Mouse (Mus musculus) left cerebral cortex, postnatal 10 days (tissue): ENCODE measurements at regions not wholly inside any gene's neighbourhood (a gene's known extent, or its start where the extent isn't known, plus 50 kb on each side); places are given as distances from the start of the nearest gene placed in this dataset.
A peak's percentile ranks its signal among the peaks of the same experiment; 100 is the strongest.

Source experiments
- DNase-seq, 2 experiments: peaks; one replicate each; pipeline ENCODE4 v3.0.0; 2021 to 2022; ENCODE audit warnings: low spot score in 2 of 2, mixed read lengths in 1 of 2; ENCODE audit errors: extremely low spot score in 1 of 2
- intact Hi-C: fragments of 180-260 bp; cut with DNase I; formaldehyde crosslinking; loops from one replicate; pipeline ENCODE4 v1.15.1; 2025

DNA sequence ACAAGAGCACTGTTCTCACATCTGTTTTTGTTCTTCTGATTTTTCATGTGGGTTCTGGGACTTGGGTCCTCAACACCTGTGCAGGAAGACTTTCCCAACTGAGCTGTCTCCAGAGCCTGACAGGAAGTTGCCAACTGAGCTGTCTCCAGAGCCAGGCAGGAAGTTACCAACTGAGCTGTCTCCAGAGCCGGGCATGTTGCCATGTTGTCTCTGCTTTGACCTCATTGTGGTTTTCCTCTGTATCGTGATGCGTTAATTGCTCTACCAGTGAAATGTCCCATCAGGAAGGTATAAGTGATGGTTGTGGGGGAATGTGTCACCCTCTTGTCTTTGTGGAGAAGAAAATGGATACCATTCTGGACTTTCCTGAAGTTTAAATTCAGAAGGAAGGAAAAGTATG, 54.4 kb upstream of the Olfm4 start:
- no peak for DNase-seq
- intact Hi-C loops = no loop called here

DNA sequence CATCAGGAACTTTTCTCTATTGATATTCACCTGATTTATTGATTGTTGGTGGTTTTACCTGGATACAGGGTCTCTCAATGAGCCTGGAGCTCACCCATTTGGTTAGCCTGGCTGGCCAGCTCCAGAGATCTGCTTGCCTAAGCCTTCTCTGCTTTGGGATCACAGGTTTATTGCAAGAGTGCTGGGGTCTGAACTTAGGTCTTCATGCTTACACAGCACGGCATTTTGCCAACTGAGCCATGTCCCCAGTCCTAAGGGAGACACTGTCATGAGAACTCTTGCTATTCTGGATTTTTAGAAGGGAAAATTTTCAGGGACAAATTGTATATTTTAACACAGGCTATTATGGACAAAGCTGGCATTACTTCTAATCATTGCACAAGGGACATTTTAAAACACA, 56.7 kb upstream of the Olfm4 start:
- intact Hi-C loops = no loop called here

DNA sequence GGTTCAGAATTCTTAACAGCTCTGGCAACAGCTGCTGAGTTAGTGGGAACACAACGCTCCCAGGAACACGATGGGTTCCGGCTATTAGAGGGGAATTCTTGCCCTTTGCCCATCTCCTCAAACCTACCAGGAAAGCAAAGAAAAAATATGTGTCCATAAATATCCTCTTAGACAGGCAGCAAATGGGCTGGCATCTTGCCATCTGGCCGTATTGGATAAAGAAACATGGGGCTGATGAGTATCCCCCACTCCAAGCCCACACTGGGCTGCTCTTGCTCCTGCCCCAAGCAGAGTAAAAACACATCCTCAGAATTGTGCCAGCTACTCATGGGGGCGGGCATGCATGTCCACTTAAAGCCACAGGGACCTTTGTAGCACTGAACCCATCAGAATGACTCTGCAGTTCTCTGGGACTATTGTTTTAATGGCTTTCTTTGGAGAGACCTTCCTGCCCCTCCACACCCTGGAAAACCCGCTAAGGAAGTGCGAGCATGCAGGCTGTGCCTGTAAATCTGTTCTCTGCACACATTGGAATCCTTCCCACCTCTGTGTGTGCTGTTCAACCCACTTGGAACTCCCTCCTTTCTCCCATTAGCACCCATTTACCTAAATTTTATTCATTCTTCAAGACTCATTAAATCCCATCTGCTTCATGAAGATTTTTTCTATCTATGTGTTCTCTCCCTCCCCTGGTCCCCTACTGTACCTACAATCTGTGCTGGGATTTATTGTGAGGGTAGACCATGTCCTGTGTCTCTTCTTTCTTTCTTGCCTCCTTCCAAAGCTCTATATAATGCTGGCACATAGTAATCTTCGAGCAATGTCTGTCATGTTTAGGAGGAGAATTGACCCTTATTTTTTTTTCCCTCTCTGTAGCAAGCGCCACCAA, 66.7 kb upstream of the Olfm4 start:
- intact Hi-C loops = loop anchor here (10.0 kb wide), 2 partner anchors 142 to 298 kb away; partner anchors contain the start of gene Pcdh8
- DNase-seq = peak; percentile 14 to 42

More for the DNA sequence above, 56.7 kb upstream of the Olfm4 start:
- DNase-seq = no peak

DNA sequence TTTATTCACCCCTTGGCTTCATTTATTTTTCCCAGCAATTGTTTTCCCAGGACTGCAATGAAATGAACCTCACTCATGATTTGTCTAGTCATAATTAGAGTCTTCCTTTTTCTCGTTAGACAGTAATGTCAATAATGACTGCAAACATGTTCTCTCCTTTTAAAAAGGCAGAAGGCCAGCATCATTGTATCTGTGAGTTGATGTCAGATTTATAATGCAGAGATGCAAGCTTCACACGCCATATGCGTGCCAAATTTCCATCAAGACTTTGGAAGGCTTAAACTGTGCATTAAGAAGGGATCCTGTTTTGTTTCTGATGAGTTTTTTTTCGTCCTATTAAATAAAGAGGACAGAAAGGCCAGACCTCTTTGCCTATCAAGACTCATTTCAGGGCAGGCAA, 68.9 kb upstream of the Olfm4 start:
- intact Hi-C loops = loop anchor here (10.0 kb wide), 2 partner anchors 140 to 300 kb away; partner anchors contain the start of gene Pcdh8
- DNase-seq = no peak

DNA sequence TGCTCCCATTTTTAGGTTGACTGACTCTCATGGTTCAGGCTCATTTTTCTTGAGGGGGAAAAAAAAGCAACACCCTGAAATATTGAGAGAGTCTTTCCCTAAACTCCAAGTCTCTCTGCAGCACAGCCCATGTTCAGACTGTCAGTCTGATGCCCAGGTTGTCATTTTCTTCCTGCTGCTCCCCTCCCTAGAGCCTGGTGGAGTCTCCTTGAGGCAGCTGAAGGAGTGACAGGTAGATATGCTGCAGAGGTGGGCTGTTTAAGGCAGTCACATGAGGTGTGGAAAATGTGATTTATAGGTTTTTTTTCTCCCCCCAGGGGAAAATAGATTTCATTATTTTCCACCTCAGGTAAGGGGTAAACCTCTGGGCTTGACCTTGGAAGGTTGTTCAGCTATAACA, 70.6 kb upstream of the Olfm4 start:
- DNase-seq = no peak
- intact Hi-C loops = loop anchor here (10.0 kb wide), 2 partner anchors 139 to 301 kb away; partner anchors contain the start of gene Pcdh8

DNA sequence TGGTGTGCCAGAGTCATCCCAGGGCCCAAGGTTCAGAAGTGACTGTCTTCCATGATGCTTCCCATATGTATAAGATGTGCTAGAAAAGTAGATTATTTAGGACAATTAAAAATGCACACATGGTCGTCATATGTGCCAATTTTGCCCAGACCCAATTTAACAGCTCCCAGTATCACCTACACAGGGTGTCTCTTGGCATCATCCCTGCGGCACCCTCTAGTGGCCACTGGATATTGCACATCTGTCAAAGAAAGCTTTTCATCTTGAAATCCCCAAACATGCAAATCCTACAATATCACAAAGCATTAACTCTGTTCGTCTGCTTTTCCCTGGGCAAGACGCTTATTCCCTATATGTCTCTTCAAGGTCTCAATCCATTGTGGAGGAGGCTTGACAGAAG, 71.3 kb upstream of the Olfm4 start:
- DNase-seq = peak in 1 of 2 experiments; percentile 43
- intact Hi-C loops = loop anchor here (10.0 kb wide), 2 partner anchors 138 to 302 kb away; partner anchors contain the start of gene Pcdh8

DNA sequence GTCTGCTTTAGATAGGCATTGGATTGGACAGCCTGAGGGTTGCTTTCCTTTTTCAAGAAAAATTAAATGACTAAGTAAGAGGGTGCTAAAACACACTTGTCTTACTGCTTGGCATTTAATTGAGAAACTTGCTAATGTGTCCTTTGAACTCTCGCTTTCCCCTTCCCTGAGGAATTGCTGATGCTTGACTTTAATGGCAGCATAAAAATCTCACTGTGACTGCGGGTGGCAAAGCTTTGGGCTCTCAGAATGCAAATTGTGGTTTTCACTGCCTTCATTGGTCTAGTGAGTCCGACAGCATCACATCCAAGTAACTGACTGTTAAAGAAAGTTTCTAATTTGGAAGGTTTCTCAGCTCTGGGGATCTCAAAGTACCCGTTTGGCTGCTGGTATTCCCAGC, 76.1 kb upstream of the Olfm4 start:
- no peak for DNase-seq
- intact Hi-C loops = no loop called here

DNA sequence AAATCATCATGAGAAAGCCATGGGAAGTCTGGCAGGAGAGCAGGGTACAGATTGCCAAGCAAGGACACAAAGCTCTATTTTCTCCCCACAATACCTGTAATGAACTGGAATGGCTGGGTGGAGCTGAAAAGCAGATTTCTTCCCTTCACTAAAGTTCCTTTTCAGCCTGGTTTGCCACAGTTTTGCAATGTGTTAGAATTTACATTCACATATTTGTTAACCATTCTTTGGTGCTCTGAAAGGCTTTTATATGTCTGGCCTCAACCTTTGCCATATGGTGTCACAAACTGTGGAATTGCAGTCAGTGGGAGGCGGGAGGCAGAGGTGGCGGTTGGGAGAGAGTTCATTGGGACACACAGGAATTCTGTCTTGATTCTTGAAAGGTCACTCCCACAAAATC, 78.3 kb upstream of the Olfm4 start:
- intact Hi-C loops = no loop called here
- DNase-seq = no peak

DNA sequence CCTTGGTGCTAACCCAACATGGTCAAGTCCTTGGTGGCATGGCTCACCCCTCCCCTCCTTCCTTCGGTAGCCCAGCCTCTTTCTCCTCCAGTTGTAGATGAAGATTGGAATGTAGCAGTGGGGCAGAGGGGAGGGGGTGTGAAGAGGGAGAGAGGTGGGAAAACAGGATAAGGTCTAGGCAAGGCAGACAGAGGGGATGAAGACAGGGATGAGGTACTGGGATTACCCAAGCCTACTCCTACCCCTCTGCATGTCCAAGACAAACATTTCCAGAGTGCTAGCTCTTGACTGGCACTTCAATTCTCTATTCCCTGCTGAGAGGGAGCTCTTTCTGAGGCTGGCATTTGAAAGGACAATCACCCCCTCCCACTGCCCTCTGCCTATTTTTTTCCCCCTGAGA, 81.5 kb upstream of the Olfm4 start:
- no peak for DNase-seq
- intact Hi-C loops = no loop called here

DNA sequence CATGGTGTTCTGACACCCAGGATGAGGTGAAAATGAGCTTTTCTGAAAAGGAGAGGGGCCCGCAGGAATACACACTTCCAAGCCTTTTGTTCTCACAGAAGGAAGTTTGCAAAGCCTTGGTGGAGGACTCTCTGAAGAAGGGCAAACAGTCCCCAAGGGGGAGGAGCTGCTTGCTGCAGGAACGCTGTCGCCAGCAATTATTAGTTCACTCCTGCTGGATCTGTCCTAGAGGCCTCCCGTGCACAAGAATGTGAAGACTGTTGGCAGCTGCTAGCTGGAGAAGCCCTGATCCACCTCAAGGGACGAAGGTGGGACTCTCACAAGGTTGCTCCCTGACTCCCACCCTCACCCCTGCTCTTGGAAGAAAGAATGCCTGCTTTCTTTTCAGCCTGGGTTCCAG, 85.6 kb upstream of the Olfm4 start:
- intact Hi-C loops = no loop called here
- DNase-seq = no peak

DNA sequence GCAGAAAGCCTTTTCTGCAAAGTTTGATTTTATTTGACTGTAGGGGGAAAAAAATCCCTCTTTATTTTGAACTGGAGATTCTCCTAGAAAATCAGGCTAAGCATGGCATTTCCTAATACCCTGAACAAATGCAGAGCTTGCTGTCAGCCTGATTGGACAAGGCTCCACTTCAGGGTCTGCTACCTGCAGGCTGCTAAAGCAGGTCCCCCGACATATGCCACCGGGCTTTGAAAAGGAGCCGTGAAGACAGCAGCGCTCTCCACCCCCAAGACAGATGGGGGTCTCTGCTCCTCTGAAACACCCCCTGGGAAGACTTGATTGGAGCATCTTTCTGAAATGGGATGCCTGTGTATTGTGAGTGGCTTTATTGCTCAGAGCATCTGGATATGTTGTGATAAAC, 90.6 kb upstream of the Olfm4 start:
- DNase-seq = no peak
- intact Hi-C loops = no loop called here

DNA sequence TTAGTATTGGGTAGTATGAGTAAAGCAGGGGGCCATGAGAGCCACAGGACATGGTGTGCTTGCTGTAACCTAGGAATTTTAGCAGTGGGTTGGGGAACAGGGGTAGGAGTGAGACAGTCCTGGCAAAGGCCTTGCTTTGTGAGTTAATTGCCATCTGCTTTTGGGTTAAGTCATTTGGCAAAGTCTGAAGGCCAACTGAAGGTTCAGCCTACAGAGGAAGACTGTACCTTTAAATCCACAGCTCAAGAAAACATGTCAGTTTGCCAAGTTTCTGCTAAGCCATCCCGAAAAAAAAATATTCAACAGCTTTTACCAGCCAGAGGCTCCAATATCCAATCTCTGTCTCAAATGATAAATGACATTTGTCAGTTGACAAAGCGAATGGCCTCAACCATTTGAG, 93.2 kb upstream of the Olfm4 start:
- DNase-seq = no peak
- intact Hi-C loops = no loop called here

DNA sequence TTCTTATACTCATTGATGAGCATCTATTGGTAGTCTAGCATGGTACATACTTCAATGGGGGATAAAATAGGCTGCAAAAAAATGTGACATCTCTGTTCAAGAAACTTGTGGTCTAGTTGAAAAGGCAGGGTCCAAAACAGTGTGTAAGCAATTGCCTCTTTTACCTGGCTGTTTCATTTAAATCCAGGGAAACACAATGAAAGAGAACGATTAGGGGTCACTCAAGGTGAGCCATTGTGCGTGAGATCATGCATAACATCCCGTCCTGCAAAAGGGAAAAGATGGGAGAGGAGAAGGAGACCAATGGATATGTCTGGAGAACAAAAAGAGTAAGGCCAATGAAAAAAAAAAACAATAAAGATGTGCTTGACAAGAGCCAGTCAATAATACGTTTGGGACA, 93.6 kb upstream of the Olfm4 start:
- no peak for DNase-seq
- intact Hi-C loops = no loop called here

DNA sequence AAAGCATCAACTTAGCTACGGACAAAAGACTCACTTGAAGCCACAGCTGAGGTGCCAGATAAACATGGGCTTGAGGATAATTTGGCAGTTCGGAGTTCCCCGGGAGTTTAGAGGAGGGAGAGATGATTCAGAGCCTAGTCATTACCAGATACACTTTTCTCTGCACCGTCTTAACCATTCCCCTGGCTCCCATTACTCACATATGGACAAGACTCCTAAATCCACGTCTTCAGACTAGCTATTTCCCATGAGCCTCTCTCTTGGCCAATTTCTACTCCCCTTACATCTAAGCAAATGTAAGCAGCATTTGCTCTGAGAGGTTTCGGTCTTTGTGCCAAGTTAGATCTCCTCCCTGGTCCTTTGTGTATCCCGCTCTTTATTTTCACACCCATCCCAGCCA, 100.4 kb upstream of the Olfm4 start:
- DNase-seq = no peak
- intact Hi-C loops = no loop called here

DNA sequence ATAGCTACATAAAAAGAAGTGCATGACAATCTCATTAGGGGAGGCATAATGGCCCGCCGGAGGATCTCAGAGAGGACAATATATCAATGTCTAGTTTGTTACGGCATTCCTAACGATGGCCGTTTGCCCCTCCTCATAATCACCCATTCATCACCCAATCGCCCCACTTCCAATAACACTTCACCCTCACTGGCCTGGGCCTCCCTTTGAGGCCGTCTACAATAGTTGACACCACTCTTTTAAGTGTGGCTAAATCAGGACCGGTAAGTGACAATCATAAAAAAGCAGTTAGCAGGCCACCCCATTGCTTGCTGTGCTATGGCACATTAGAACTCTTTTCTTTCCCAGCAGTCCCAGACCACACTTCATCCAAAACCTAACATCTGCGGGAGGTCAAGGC, 102.2 kb upstream of the Olfm4 start:
- DNase-seq = no peak
- intact Hi-C loops = no loop called here

DNA sequence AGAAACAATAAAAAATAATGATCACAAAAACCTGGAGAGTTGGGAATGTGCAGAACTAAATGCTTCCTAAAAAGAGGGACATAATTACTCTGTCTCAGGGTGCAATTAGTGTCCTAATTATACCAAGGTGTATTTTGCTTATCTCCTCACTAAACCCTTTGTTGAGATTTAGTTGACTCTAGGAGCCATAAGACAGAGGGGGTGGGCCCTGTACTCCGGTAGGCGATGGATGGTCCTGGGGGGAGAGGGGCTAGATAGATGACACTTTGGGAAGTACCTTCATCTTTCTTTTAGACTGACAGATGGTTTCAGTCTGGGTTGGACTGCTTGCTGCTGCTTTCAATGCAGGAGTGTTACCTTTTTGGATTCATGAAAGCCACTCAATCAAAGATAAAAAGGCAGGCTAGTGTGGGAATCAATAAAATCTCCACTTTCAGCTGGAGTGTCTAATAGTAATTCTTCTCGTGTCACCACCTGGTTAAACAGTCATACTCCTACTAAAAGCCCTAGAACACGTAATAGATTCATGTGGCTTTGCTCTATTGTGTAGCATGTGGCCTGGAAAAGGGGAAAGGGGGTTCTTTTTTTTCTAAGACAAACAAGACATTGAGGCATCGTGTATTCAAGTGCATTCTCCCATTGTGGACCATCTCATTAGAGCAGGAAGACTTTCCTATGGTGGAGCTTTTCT, 103.7 kb upstream of the Olfm4 start:
- intact Hi-C loops = no loop called here
- no peak for DNase-seq

DNA sequence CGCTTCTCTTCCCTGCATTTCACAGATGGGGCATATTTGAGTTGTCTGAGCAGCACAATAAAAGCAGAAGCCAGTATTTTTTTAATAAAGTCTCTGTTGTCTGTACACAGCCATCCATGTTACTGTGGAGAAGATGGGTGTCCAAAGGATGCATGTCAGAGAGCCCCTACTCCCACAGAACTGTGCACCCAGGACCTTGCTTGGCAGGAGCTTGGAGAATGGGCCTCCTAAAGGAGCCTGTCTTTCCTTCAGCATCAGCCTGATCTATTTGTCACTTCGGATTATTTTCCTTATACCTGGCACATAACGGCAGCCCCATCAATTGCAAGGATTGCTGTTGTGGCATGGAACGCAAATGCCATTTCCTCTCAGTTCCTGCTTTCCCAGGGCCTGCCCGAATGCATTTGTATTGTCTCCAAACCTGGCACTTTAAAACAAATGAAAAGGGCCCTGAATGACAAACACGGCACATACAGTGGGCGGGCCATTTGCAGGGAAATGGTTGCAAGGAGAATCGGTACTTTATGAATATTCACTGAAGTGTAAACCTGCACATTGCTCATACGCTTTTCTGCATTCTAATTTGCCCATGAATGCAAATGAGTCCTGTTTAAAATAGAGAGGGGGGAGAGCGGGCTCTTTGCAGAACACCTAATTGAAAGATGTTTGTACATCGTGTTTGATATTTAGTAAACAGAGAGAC, 104.4 kb upstream of the Olfm4 start:
- intact Hi-C loops = no loop called here

DNA sequence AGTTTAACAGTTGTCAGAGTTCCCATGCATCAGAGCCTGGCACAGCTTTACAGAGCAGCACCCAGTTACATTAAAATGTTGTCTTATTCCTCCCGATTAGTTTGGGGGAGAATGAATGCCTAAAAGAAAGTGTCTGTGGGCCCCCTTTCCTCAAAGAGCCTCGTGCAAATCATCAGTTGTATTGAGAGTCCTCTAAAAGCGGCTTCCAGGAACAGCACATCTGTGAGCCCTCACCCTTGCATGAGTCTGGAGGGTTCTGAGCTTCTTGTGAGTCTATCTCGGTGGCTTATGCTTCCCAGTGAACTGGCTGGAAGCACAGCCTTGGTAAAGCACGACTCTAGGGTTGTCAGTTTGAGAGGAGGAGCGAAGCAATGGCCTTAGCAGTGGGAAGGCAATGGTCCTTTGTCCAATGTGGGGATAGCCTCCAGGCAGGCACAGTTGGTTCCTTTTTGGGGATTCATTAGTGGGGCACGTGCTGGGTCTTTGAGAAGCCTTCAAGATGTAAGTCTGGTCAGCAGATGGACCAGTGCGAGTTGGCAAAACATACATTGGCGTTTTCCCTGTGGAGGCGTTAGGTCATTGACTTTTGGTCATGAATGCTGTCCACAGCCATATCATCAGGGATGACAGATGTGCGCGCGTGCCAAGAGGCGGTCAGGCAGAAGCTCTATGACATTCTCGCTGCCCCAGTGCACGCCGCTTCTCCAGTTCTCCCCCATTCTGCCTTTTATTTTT, 105.4 kb upstream of the Olfm4 start:
- DNase-seq = no peak
- intact Hi-C loops = no loop called here

More for the DNA sequence above, 104.4 kb upstream of the Olfm4 start:
- DNase-seq = no peak

DNA sequence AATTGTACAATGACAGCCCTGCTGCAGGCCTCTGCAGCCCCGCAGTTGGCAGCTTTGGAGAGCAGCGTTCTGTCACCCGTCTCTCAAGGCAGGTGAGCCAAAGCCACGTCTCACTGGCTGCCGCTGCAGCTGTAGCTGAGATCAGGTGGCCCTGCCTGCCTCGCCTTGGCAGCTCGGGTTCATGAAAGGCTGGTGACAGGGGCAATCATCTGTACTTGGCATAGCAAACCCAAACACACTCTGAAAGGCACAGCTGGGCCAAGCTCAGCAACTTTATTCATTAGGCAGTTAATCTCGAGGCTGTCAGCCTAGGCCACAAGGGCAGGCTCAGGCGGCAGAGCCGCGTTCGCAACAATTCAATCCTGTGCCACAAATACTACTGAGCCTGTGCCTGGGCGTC, 102.0 kb upstream of the Pcdh8 start:
- no peak for DNase-seq
- intact Hi-C loops = no loop called here
